Comparison of ENCODE assay signal across 27 mouse cellular contexts in the genomic region with DNA sequence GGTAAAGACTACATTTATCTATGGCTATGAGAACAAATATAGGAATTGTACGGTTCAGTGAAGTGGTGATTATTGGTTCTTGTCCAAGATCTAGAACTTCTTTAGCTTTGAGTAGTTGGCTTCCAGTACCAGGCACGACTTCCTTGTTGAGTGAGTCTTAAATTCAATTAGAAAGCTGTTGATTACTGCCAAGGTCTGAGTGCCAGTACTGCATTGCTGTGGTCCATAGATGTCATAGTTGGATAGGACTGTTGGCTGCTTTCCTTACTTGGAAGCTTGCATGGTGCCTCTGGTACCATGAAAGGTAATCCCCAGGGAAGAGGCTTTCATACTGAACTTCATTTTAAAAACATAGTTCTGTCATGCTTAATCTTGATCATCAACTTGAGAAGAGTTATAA.
"Had no signal": no experiment of that assay in that cellular context is flagged by ENCODE, and none has a peak within 500 bp of the region (broad histone marks: within the 10 kb centered on the region; RNA-seq: fewer than 3 reads in every experiment).

No protein-coding gene starts in this region.

- H3K4me3 ChIP-seq: embryonic facial prominence, embryonic 12.5 days; embryonic facial prominence, embryonic 13.5 days; embryonic facial prominence, embryonic 15.5 days; erythroblast, embryonic 14.5 days; forebrain, embryonic 10.5 days; forebrain, embryonic 12.5 days; forebrain, embryonic 13.5 days; forebrain, embryonic 15.5 days; gastrocnemius, adult 2 months; heart, adult 2 months; heart, embryonic 10.5 days; heart, embryonic 12.5 days; heart, embryonic 13.5 days had no signal

- H3K27ac ChIP-seq: embryonic facial prominence, embryonic 12.5 days; embryonic facial prominence, embryonic 13.5 days; embryonic facial prominence, embryonic 15.5 days; forebrain, embryonic 10.5 days; forebrain, embryonic 12.5 days; forebrain, embryonic 13.5 days; forebrain, embryonic 15.5 days; gastrocnemius, adult 2 months; heart, adult 2 months; heart, embryonic 10.5 days; heart, embryonic 13.5 days had no signal

- H3K9me3 ChIP-seq: embryonic facial prominence, embryonic 12.5 days; embryonic facial prominence, embryonic 13.5 days; embryonic facial prominence, embryonic 15.5 days; forebrain, embryonic 10.5 days; forebrain, embryonic 12.5 days; forebrain, embryonic 13.5 days; forebrain, embryonic 15.5 days; heart, embryonic 10.5 days; heart, embryonic 12.5 days; heart, embryonic 13.5 days had no signal

- H3K27me3 ChIP-seq: embryonic facial prominence, embryonic 12.5 days; embryonic facial prominence, embryonic 13.5 days; embryonic facial prominence, embryonic 15.5 days; forebrain, embryonic 12.5 days; forebrain, embryonic 13.5 days; forebrain, embryonic 15.5 days; heart, embryonic 12.5 days; heart, embryonic 13.5 days had no signal

- H3K4me2 ChIP-seq: embryonic facial prominence, embryonic 12.5 days; embryonic facial prominence, embryonic 13.5 days; embryonic facial prominence, embryonic 15.5 days; forebrain, embryonic 12.5 days; forebrain, embryonic 13.5 days; forebrain, embryonic 15.5 days; heart, embryonic 11.5 days; heart, embryonic 12.5 days; heart, embryonic 13.5 days had no signal

- DNase-seq: cerebellum, adult 9-11 months; cerebellum, postnatal 25 days; cerebellum, postnatal 36 days; embryo, embryonic 11 days; forebrain, postnatal 0 days; gastrocnemius, adult 2 months; gastrocnemius, postnatal 10 days; gastrocnemius, postnatal 14 days; gastrocnemius, postnatal 25 days; gastrocnemius, postnatal 36 days; heart, adult 11 months; heart, adult 18-20 months; heart, adult 2 months had no signal

- ATAC-seq: forebrain, embryonic 13.5 days; forebrain, embryonic 14.5 days; forebrain, embryonic 15.5 days; forebrain, embryonic 16.5 days; forebrain, postnatal 0 days had no signal

- H3K4me1 ChIP-seq: embryonic facial prominence, embryonic 12.5 days; embryonic facial prominence, embryonic 13.5 days; embryonic facial prominence, embryonic 15.5 days; forebrain, embryonic 10.5 days; forebrain, embryonic 12.5 days; forebrain, embryonic 13.5 days; forebrain, embryonic 15.5 days; heart, embryonic 10.5 days; heart, embryonic 12.5 days; heart, embryonic 13.5 days had no signal

- H3K9ac ChIP-seq: embryonic facial prominence, embryonic 12.5 days; embryonic facial prominence, embryonic 13.5 days; embryonic facial prominence, embryonic 15.5 days; forebrain, embryonic 12.5 days; forebrain, embryonic 13.5 days; forebrain, embryonic 15.5 days; forebrain, postnatal 0 days; heart, embryonic 12.5 days; heart, embryonic 13.5 days had no signal

- H3K36me3 ChIP-seq: embryonic facial prominence, embryonic 12.5 days; embryonic facial prominence, embryonic 13.5 days; embryonic facial prominence, embryonic 15.5 days; forebrain, embryonic 10.5 days; forebrain, embryonic 12.5 days; forebrain, embryonic 15.5 days; heart, embryonic 10.5 days; heart, embryonic 12.5 days; heart, embryonic 13.5 days had no signal
